Mouse (Mus musculus) 416B (cell line): ENCODE measurements around the gene Fam81b.
"Not testable (repeated sequence)": the region's sequence is repeated elsewhere in the genome, so short reads cannot be mapped to it uniquely, and the experiment has no call there.

ENCODE experiments used
- DNase-seq: peaks from one replicate; pipeline ENCODE4 v3.0.0; 2011; ENCODE audit warnings: low read depth

The Fam81b gene

DNA sequence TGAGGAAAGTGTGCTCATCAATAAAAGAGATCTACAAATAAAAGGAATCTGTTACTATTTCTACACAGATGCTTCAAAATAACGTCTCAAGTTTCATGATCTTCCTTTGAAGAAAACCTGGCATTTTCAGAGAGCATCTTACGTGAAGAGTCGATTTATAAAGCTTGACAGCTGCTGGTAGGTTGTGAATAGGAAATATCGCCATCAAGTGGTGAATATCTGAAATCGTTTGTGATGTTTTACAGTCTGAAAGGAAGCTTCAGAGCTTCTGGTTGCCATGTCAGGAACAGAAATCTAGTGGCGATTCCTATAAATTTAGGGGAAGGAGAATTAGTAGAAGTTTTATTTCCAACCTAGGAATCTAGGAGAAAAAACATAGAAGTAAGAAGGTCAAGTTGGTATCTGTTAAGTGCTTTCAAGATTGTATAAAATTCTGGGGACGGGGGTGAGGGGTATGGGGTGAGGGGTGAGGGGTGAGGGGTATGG is at the start of gene Fam81b:
Gene Fam81b (minus strand): TSS at position 436 of the 486 bp plus-strand sequence.
- peak; percentile 80 for DNase-seq

DNA sequence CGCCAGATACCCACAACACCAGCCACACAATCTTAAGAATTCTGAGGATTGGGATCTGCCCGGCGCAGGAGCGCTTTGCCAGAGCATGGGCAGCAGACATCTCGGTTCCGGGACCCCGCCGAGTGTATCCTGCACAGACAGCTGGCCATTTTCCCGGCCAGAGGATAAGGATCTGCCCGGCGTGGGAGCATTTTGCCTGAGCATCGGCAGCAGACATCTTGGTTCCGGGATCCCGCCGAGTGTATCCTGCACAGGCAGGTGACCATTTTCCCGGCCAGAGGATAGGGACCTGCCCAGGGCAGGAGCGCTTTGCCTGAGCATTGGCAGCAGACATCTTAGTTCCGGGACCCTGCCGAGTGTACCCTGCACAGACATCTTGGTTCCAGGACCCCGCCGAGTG is 41.1 kb upstream of the Fam81b start:
- not testable (repeated sequence) for DNase-seq

DNA sequence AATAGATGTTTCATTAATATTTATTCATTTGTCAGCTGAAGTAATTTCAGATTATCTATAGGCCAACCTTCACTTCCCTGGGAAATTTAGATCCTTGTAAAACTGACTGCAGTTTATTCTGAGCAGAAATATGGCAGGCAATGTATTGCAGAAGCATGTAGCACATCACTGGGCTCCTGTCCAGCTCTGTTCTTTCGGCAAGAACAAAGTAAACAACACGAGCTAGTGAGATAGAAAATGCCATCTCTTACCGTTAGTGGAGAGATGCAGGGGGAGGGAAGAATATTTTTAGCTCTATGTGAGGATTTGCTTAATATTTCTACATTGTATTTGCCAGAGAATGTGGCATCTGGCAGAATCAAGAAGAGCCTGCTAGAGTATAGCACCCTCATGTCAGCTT is 13.8 kb upstream of the Fam81b start:
- DNase-seq, result no peak

DNA sequence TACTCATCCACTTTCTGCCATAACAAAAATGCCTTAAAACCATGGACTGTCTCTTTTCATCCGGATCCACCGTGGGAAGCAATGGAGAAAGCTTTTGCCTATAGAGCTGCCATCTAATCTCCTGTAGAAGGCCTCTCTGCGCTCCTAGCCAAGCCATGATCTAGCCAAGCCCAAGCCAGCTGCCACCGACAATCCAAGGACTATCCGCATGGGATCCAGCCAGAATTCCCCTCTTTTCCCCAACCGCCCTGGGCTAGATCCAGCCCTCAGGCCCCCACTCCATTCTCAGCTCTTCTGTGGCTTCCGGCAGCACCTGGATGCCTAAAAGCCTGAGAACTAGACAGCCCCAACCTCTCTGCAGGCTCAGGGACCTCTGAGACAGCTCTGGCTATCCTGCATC is 6.7 kb upstream of the Fam81b start:
- no peak for DNase-seq

- no peak for DNase-seq
These were observed 3.9 kb upstream of the Fam81b start for GRCm38 (mm10) chr13:76308811-76309210.

DNA sequence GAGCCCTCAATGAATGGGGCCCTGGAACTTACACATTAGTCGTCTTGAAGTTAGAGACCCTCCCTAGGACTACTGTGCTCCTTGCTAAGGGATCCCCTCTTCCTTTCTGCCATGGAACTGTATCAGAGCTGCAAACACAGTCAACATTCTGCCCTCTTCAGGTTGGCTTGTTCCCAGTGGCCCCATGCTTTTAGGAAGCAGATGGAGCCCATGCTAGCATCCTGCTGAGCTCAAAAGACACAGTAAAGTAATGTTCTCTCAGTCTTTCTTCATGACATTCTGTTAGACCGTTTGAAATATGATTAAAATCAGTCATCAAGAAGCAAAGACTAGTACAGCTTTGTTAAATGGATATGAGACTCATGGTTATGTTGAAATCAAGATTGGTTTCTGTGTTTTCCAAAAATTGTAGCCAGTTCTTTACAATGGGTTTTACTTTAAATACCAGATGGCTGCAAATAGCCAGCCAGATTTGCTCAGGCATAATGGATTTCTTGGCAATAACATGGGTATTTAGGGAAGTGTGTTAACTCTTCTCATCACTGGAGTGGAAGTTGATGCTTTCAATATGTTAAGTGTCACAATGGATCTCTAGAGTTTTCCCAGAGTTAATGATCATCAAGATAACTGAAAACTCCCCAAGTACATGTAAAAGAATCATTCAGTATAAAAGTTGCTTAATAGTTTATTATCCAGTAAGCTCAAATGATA is 938 bp upstream of the Fam81b start:
- DNase-seq, result no peak

- no peak for DNase-seq
These were observed 369 bp upstream of the Fam81b start for GRCm38 (mm10) chr13:76305241-76305640.

DNA sequence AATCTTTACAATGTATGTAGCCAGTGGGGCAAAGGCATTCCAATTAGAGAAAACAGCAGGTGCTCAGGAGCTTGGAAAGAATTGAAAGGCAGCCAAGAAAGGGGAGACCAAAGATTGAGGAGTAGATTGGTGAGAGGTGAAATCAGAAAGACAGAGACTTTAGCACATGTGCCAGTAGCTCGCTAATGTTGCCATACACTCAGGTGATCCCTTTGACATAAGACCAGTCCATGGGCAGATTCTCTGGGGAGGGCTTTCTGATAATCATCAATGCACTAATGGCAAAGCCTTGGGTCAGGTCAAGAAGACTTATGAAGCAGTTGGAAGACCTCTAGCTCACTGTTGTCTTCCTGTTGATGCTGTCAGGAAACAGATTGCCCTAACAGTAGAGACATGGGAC is 671 bp downstream of the Fam81b start:
- DNase-seq, result no peak

- no peak for DNase-seq
These were observed 1.7 kb downstream of the Fam81b start for GRCm38 (mm10) chr13:76303160-76303559.

GRCm38 (mm10) chr13:76302056-76302455 is 2.8 kb downstream of the Fam81b start:
- DNase-seq, result no peak

DNA sequence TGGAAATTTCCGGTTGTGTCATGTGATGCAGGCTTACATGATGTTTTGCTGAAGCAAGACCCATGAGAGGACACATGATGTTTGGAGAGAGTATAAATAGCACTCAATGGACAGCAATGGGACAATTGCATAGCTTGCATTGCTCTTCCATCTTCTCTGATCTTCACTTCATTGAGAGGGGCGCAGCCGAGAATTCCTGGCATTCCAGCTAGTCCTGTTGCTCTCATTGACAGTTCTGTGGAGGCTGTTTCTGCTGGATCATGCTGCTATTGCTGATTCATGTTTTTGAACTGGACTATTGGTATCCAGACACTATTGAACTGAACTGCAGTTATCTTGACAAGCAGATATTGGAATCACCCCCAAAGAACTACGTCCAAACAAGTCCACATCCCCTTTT is 12.8 kb downstream of the Fam81b start:
- DNase-seq, result no peak

GRCm38 (mm10) chr13:76284597-76284996 is 20.3 kb downstream of the Fam81b start:
- DNase-seq, result no peak

DNA sequence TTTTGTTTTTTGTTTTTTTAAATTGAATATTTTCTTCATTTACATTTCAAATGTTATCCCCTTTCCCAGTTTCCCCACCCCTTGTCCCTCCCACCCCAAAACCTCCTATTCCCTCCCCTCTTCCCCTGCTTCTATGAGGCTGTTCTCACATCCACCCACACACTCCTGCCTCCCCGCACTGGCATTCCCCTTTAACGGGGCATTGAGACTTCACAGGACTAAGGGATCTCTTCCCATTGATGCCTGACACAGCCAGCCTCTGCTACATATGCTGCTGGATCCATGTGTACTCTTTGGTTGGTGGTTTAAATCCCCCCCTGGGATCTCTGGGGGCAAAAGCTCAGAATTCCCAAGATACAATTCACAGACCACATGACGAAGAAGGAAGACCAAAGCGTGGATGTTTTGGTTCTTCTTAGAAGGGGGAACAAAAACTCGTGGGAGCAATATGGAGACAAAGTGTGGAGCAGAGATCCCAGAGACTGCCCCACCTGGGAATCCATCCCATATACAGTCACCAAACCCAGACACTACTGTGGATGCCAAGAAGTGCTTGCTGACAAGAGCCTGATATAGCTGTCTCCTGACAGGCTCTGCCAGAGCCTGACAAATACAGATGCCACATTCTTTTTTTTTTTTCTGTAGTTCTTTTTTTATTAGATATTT is 40.4 kb downstream of the Fam81b start:
- DNase-seq, result no peak

GRCm38 (mm10) chr13:76258766-76259165 is 46.1 kb downstream of the Fam81b start:
- DNase-seq, result no peak

GRCm38 (mm10) chr13:76256350-76256749 is 48.5 kb downstream of the Fam81b start:
- DNase-seq, result peak; percentile 74

GRCm38 (mm10) chr13:76250092-76250491 is 54.8 kb downstream of the Fam81b start:
- DNase-seq, result no peak

DNA sequence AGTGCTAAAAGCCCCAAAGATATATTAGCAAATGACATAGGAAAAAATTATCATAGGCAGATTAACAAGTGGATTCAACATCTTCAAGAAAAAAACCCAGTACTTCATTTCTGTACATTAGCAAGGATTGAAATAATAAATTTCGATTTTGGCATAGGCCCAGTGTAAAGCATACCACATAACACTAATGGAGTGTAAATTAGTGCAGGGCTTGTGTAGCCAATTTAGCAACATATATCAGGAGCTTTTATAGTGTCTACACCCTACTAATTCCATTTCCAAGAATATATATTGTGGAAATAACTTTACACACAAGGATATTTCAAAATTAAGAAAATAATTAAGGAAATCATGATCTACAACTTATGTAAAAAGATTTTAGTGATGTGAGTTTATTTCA is 55.8 kb downstream of the Fam81b start:
- DNase-seq, result no peak

- DNase-seq, result peak; percentile 77
These were observed 89.5 kb downstream of the Fam81b start for GRCm38 (mm10) chr13:76215397-76215796.

- DNase-seq, result no peak
These were observed 89.9 kb downstream of the Fam81b start for GRCm38 (mm10) chr13:76214928-76215327.

DNA sequence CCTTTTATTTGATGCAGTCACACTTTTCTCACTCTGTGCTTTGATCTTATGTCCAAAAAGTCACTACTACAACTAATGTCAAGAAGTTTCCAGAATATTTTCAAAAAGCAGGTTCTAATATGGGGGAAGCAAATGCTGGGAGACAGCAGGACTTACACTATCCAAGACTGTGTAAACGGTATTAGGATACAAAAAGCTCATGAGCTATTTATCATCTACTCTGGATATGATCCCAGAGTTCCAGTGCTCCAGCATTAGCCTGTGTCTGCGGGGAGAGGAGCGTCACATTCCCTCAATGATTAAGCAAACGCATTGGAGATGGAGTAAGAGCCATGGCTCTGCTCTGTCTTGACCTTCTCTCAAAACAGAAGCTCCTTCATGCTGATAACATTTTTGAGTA is 104.9 kb downstream of the Fam81b start:
- DNase-seq, result no peak

GRCm38 (mm10) chr13:76197297-76197848 is 107.5 kb downstream of the Fam81b start:
- peak; percentile 85 for DNase-seq

DNA sequence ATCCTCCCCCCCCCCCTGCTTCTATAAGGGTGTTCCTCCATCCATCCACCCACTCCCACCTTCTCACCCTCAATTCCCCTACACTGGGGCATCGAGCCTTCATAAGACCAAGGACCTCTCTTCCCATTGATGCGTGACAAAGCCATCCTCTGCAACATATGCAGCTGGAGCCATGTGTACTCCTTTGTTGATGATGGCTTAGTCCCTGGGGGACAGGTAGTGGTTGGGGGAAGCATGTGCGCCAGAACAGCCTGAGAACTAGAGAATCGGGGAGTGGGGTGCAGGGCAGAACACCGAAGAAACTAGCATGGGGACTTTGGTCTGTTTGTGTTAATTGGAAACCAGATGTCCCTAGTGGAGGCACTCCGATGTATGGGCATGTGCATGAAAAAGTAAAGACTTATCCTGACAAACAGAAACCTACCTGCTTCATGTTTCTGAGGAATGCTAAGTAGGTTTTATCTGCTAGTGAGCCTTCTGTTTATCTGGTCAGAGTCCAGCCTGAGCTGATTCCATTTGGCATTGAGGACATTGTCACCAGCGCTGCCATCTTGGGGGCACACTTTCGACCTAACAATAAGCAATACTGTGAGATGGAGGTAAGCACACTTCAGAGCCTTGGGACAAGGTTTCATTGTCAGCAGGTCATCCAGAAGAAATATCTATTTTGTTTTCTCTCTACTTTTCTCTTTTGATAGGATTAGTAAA is 109.3 kb downstream of the Fam81b start:
- DNase-seq, result no peak

DNA sequence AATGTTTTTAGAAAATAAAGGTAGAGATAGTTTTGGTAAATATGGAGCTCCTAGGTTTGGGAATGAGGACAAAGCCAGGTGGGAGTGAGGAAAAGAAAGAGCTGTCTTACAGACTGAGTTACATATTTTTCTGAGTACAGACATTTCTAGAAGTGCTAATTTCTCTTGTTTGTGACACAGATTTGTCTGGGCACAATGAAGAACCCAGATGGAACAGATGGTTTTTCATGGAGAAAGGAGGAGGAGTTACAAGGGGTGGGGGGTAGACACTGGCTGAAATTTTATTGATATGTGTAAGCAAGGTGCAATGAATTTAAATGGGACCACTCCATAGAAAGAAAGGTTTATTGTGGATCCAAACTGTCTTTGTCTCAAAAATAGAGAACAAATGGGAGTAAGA is 109.9 kb downstream of the Fam81b start:
- no peak for DNase-seq
